Mouse (Mus musculus) cerebellum, adult 2 months (tissue): Measurements from ENCODE around the gene Tssc4.
A peak's percentile ranks its signal among the peaks of the same experiment; 100 is the strongest.

Experiments
- CTCF ChIP-seq: fragments of 200-500 bp; IDR thresholded peaks from 2 replicates; pipeline ENCODE4 v1.5.1; 2011; ENCODE audit warnings: low read depth, mild to moderate bottlenecking, control low read depth, low read length, moderate library complexity, borderline replicate concordance; ENCODE audit not compliant: insufficient read depth
- POLR2A ChIP-seq: fragments of 200-500 bp; IDR thresholded peaks from 2 replicates; pipeline ENCODE4 v1.6.1; 2011; ENCODE audit warnings: low read length, control low read depth, borderline replicate concordance; ENCODE audit not compliant: insufficient read depth

DNA sequence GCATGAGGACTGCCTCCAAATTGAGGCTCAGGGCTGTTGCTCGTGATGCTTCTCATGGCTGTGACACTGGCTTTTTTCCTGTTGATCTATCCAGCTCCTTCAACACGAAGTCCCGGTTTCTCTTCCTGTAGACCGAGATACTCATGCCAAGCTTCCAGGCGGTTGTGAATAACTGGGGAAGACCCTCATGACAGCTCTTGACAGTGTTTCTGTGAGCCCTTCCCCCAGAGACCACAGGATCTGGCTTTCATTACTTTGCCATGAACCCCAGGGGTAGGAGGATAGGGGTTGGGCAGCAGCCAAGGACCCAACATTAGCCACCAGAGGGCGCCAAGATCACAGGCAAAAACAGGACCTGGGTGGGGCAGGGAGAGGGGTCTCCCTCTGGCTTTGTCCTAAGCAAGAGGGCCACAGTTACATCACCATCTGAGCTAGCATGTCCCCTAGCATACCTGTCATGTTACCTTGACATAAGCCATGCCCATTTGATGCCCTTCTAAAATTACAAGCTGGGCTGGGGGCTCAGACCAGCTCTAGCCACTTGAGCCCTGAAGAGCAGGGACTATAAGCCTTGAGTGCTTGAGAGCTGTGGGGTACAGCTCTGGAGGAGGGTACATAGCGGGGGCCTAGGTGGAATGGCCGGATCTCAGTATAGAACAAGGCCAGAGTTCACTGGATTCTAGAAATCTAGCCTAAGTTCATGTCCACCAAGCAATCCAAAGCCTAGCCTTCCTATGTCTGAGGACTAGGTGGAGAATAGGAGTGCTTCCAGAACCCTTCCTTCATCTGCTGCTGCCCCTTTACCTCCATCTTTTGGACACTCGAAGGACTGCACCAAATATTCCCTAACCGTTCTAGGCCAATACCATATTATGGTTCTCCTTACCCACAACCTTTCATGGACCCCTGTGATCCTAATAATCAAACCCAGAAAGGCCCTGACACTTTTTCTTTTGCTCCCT is 25.8 kb downstream of the Tssc4 start, which contains the start of gene Trpm5:
- TF ChIP-seq POLR2A: no peak
- peak; percentile 83 for TF ChIP-seq CTCF
